Mouse (Mus musculus): ENCODE measurements around the gene Hoxd4.

GRCm38 (mm10) chr2:74709465-74710419 is 2.0 kb upstream of the Hoxd4 start:
- TF ChIP-seq ZNF384 (IDR thresholded peaks at IDR 0.05; ENCODE audit: low read depth, low read length) (peak; percentile 73), CHD2 (IDR thresholded peaks at IDR 0.05; ENCODE audit: low read depth, low read length) (no peak)
